9 mouse cellular contexts compared by ENCODE assay signal in the genomic region with DNA sequence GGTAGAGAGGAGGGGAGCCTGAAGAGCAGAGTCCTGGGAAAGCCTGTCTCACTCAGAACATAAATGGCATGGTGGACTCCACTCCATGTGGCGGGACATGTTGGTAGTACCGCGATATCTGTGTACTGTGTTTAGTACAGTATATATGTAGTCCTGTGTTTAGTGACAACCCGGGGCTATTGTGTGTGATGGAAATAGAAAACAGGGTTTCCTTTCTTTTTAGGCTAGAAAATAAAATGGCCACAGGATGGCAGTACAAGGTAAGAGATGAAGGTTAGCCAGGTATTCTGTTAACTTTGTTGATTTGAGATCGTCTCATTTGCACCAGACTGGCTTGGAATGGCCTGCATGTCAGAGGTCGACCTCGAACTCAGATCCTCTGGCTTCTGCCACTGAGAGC.
A peak's percentile ranks its signal among the peaks of the same experiment; 100 is the strongest.
DNase-seq lines count a peak whose midpoint lies in the region; ATAC-seq and TF ChIP-seq lines count a peak whose summit lies in the region.
"Had no signal": no experiment of that assay in that cellular context is flagged by ENCODE, and none has a peak within 500 bp of the region (broad histone marks: within the 10 kb centered on the region; RNA-seq: fewer than 3 reads in every experiment).

No protein-coding gene starts in this region.

- peak; percentile 69 for TF ChIP-seq CTCF in forebrain, postnatal 0 days (IDR thresholded peaks at IDR 0.05; ENCODE audit: low read depth)

- ATAC-seq in frontal cortex, adult (ENCODE audit: low TSS enrichment): peak; percentile 91
- peak; percentile 49 for ATAC-seq in forebrain, postnatal 0 days
- ATAC-seq in megakaryocyte progenitor cell, adult 5-6 weeks (replicated peaks; ENCODE audit: poor library complexity): peak; percentile 45

- no peak overlapping the region for H3K4me3 ChIP-seq in forebrain, postnatal 0 days (ENCODE audit: low read depth, low read length)
- H3K4me3 ChIP-seq: limb, embryonic 15.5 days had no signal

- 41% methylated on average over 7 of the region's 7 CpGs for WGBS in forebrain, postnatal 0 days

- peaks cover 4% of the 10 kb centered on the region; the same call in 1 of the 2 replicates for H3K4me1 ChIP-seq in forebrain, postnatal 0 days (ENCODE audit: insufficient read depth)

- no peak overlapping the region for H3K4me2 ChIP-seq in forebrain, postnatal 0 days (ENCODE audit: low read depth)
- H3K4me2 ChIP-seq: limb, embryonic 15.5 days had no signal

- no peaks in the 10 kb centered on the region for H3K27me3 ChIP-seq in forebrain, postnatal 0 days (ENCODE audit: insufficient read depth, low read length)

- H3K9ac ChIP-seq in forebrain, postnatal 0 days: no peak overlapping the region
- H3K9ac ChIP-seq: limb, embryonic 15.5 days had no signal

- no peaks in the 10 kb centered on the region for H3K36me3 ChIP-seq in forebrain, postnatal 0 days (ENCODE audit: insufficient read depth)
- H3K36me3 ChIP-seq: limb, embryonic 15.5 days had no signal

- H3K27ac ChIP-seq in forebrain, postnatal 0 days (ENCODE audit: low read depth, low read length): no peak overlapping the region
- H3K27ac ChIP-seq: limb, embryonic 15.5 days had no signal

- DNase-seq in frontal cortex, postnatal 14 days (ENCODE audit: low spot score in 2 of 2): no peak
- DNase-seq in 416B (ENCODE audit: low read depth) (peak; percentile 73), adipocyte (ENCODE audit: low spot score) (peak; percentile 61)
- DNase-seq in forebrain, postnatal 0 days: peak; percentile 76
- DNase-seq in kidney, adult 11 months: peak; percentile 8
- no peak for DNase-seq in yolk sac, embryonic 10.5 days (ENCODE audit: low spot score)

- no peaks in the 10 kb centered on the region for H3K9me3 ChIP-seq in forebrain, postnatal 0 days (ENCODE audit: low read length)
- H3K9me3 ChIP-seq: limb, embryonic 15.5 days had no signal

Comparison
In these comparisons a context has a peak if more than half of its experiments do, and no peak if none do; other contexts are left out.
1. DNase-seq: peak in 416B (single experiment), adipocyte (single experiment), forebrain, postnatal 0 days (single experiment) and kidney, adult 11 months (single experiment); none in frontal cortex, postnatal 14 days (0 of 2) and yolk sac, embryonic 10.5 days (single experiment).
2. Peak in every context shown above with its lines, with median percentiles within 50 percentile points of each other: ATAC-seq.